Mouse (Mus musculus): Measurements from ENCODE around the gene Kcnab1.

The Kcnab1 gene

GRCm38 (mm10) chr3:65108945-65109921 lies at the start of gene Kcnab1:
TSS of gene Kcnab1 (plus strand) at chr3:65109384.
- in situ Hi-C loops (cut with MboI, MseI), result no loop called here

GRCm38 (mm10) chr3:65088295-65088694 lies 20.9 kb upstream of the Kcnab1 start:
- in situ Hi-C loops (cut with MboI, MseI), result no loop called here

- in situ Hi-C loops (cut with MboI, MseI), result no loop called here
These were observed 5.1 kb upstream of the Kcnab1 start for GRCm38 (mm10) chr3:65104117-65104516.

GRCm38 (mm10) chr3:65110190-65110589 lies 1.0 kb downstream of the Kcnab1 start:
- in situ Hi-C loops (cut with MboI, MseI), result no loop called here

GRCm38 (mm10) chr3:65111176-65111575 lies 2.0 kb downstream of the Kcnab1 start:
- in situ Hi-C loops (cut with MboI, MseI), result no loop called here

GRCm38 (mm10) chr3:65115164-65115563 lies 6.0 kb downstream of the Kcnab1 start:
- in situ Hi-C loops (cut with MboI, MseI), result no loop called here

GRCm38 (mm10) chr3:65116958-65117357 lies 7.8 kb downstream of the Kcnab1 start:
- in situ Hi-C loops (cut with MboI, MseI), result no loop called here

- in situ Hi-C loops (cut with MboI, MseI), result no loop called here
These were observed 8.2 kb downstream of the Kcnab1 start for GRCm38 (mm10) chr3:65117365-65117764.

- in situ Hi-C loops (cut with MboI, MseI), result no loop called here
These were observed 15.8 kb downstream of the Kcnab1 start for GRCm38 (mm10) chr3:65124975-65125374.

GRCm38 (mm10) chr3:65129625-65130024 lies 20.4 kb downstream of the Kcnab1 start:
- in situ Hi-C loops (cut with MboI, MseI), result no loop called here

- in situ Hi-C loops (cut with MboI, MseI), result no loop called here
These were observed 25.7 kb downstream of the Kcnab1 start for GRCm38 (mm10) chr3:65134931-65135330.

GRCm38 (mm10) chr3:65136897-65137296 lies 27.7 kb downstream of the Kcnab1 start:
- in situ Hi-C loops (cut with MboI, MseI), result no loop called here

GRCm38 (mm10) chr3:65138739-65139138 lies 29.6 kb downstream of the Kcnab1 start:
- in situ Hi-C loops (cut with MboI, MseI), result no loop called here

GRCm38 (mm10) chr3:65145152-65145551 lies 36.0 kb downstream of the Kcnab1 start:
- in situ Hi-C loops (cut with MboI, MseI), result no loop called here

- in situ Hi-C loops (cut with MboI, MseI), result loop anchor here (5.0 kb wide), 1 partner anchor 60 kb away; no protein-coding TSS in a partner anchor
These were observed 42.6 kb downstream of the Kcnab1 start for GRCm38 (mm10) chr3:65151808-65152207.

GRCm38 (mm10) chr3:65172964-65173363 lies 63.8 kb downstream of the Kcnab1 start:
- in situ Hi-C loops (cut with MboI, MseI), result no loop called here

GRCm38 (mm10) chr3:65174564-65174963 lies 65.4 kb downstream of the Kcnab1 start:
- in situ Hi-C loops (cut with MboI, MseI), result no loop called here

GRCm38 (mm10) chr3:65175819-65176218 lies 66.6 kb downstream of the Kcnab1 start:
- in situ Hi-C loops (cut with MboI, MseI), result no loop called here

GRCm38 (mm10) chr3:65176846-65177245 lies 67.7 kb downstream of the Kcnab1 start:
- in situ Hi-C loops (cut with MboI, MseI), result no loop called here

GRCm38 (mm10) chr3:65187833-65188698 lies 78.9 kb downstream of the Kcnab1 start:
- in situ Hi-C loops (cut with MboI, MseI), result loop anchor here (10.0 kb wide), 1 partner anchor 1503 kb away; no protein-coding TSS in a partner anchor

GRCm38 (mm10) chr3:65200611-65201010 lies 91.4 kb downstream of the Kcnab1 start:
- in situ Hi-C loops (cut with MboI, MseI), result no loop called here

Measured in T-helper 1 cell (primary cell).